Mouse (Mus musculus): ENCODE measurements around the gene Syt7. TPM values are rescaled to one million over a fixed set of nuclear protein-coding genes. Genes with fewer than 3 reads are reported as not detected.

The Syt7 gene
- polyA plus RNA-seq, 1 experiment from 2014 or later, result 3.0 TPM

DNA sequence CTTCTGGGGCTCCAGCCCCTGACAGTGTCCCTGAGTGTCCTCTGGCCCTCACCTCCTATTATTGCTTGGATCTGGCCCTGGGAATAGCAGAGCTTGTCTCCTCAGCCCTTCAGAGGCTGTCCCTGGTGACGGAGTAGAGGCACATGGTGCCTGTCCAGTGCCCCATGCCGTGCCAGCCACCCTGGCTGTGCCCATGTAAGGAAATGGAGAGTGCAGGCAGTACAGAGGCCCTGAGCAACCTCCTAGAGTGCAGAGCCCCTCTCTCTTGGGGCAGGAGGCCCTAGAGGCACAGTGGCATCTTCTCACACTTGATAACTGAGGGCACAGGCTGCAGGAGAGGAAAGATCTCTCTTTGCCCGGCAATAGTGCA lies 66.5 kb downstream of the Syt7 start:
- no peaks in the 10 kb centered on the region for H3K9me3 ChIP-seq (ENCODE audit: control insufficient read depth, low read length)
- H3K4me1 ChIP-seq (ENCODE audit: control insufficient read depth, insufficient read depth, low read length), result peaks cover 7% of the 10 kb centered on the region; the same call in 1 of the 2 replicates
- peaks cover 50% of the 10 kb centered on the region for H3K27me3 ChIP-seq (ENCODE audit: control insufficient read depth, insufficient read depth, low read length)
- WGBS, result 85% methylated on average over 3 of the region's 3 CpGs
- H3K27ac ChIP-seq (ENCODE audit: low read depth, low read length), result no peak overlapping the region
- no peak overlapping the region for H3K9ac ChIP-seq (ENCODE audit: low read length)
- DNase-seq (ENCODE audit: low spot score, missing footprints), result no peak
- H3K4me3 ChIP-seq (ENCODE audit: low read depth, low read length), result no peak overlapping the region
- no peak for ATAC-seq (ENCODE audit: low FRiP score)
- H3K4me2 ChIP-seq, result no peak overlapping the region
- no peaks in the 10 kb centered on the region for H3K36me3 ChIP-seq (ENCODE audit: control insufficient read depth, insufficient read depth, low read length)

DNA sequence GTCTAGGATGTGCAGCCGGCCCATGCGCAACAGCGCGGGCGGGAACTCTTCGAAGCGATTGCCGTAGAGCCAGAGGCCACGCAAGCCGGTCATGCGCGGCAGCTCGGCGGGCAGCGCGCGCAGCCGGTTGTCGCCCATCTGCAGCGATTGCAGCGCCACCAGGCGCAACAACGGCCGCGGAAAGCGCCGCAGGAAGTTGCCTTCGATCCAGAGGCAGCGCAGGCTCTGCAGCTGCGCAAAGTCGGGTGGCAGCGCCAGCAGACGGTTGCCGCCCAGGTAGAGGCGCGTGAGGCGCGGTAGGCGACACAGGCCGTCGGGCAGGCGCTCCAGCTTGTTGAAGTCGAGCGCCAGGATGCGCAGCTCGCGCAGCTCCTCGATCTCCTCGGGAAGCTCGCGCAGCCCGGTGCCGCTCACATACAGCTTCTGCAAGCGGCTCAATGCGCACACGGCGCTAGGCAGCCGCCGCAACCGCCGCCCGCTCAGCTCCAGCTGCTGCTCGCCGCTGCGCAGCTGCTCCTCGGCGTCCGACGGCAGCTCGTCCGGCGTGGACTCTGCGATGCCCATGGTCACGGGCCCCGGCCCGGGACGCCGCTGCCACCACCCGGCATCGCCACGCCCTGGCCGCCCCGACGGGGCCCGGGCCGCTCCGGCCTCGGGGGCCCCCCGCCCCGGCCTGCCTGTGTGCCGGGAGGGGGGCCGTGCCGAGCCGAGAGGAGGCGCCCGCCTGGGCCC lies 68.0 kb downstream of the Syt7 start, which contains the start of gene Lrrc10b:
Lrrc10b (minus strand) TSS at position 722 of the 732 bp plus-strand sequence.
- Histone ChIP-seq H3K9me3 (ENCODE audit: control insufficient read depth, low read length) (no peaks in the 10 kb centered on the region), H3K4me1 (ENCODE audit: control insufficient read depth, insufficient read depth, low read length) (peaks cover 11% of the 10 kb centered on the region; the same call in 1 of the 2 replicates), H3K27me3 (ENCODE audit: control insufficient read depth, insufficient read depth, low read length) (peaks cover 53% of the 10 kb centered on the region), H3K27ac (ENCODE audit: low read depth, low read length) (no peak within 1 kb of the TSS), H3K4me3 (ENCODE audit: low read depth, low read length) (peak within 1 kb of the TSS; percentile 53), H3K9ac (ENCODE audit: low read length) (peak within 1 kb of the TSS; percentile 52), H3K36me3 (ENCODE audit: control insufficient read depth, insufficient read depth, low read length) (no peaks in the 10 kb centered on the region), H3K4me2 (peak within 1 kb of the TSS; percentile 92)
- ATAC-seq (ENCODE audit: low FRiP score) (peak; percentile 66), DNase-seq (ENCODE audit: low spot score, missing footprints) (peak; percentile 97)
- WGBS, result under 1% methylated on average over 91 of the region's 96 CpGs

DNA sequence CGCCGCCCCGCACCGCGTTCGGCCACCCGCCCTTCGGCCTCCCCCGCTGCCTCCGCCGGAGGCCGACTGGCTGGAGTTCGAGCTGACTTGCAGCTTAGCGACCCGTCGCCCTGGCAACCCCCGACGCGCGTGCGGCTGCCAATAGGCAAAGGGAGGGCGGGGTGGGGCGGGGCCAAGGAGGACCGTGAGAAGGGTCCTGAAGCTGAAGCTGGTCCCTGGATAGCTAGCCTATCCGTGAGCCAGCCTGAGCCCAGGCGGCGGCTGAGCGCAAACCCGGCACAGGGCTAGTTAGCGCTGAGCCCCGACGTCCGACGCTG lies 68.6 kb downstream of the Syt7 start:
- H3K4me1 ChIP-seq (ENCODE audit: control insufficient read depth, insufficient read depth, low read length), result peaks cover 11% of the 10 kb centered on the region; the same call in 1 of the 2 replicates
- ATAC-seq (ENCODE audit: low FRiP score), result peak; percentile 95
- under 1% methylated on average over 34 of the region's 34 CpGs for whole genome bisulfite sequencing
- H3K4me3 ChIP-seq (ENCODE audit: low read depth, low read length), result peak overlapping the region; percentile 53
- peak overlapping the region; percentile 52 for H3K9ac ChIP-seq (ENCODE audit: low read length)
- H3K36me3 ChIP-seq (ENCODE audit: control insufficient read depth, insufficient read depth, low read length), result no peaks in the 10 kb centered on the region
- H3K4me2 ChIP-seq, result peak overlapping the region; percentile 92
- no peaks in the 10 kb centered on the region for H3K9me3 ChIP-seq (ENCODE audit: control insufficient read depth, low read length)
- H3K27ac ChIP-seq (ENCODE audit: low read depth, low read length), result no peak overlapping the region
- DNase-seq (ENCODE audit: low spot score, missing footprints), result peak; percentile 98
- H3K27me3 ChIP-seq (ENCODE audit: control insufficient read depth, insufficient read depth, low read length), result peaks cover 56% of the 10 kb centered on the region

DNA sequence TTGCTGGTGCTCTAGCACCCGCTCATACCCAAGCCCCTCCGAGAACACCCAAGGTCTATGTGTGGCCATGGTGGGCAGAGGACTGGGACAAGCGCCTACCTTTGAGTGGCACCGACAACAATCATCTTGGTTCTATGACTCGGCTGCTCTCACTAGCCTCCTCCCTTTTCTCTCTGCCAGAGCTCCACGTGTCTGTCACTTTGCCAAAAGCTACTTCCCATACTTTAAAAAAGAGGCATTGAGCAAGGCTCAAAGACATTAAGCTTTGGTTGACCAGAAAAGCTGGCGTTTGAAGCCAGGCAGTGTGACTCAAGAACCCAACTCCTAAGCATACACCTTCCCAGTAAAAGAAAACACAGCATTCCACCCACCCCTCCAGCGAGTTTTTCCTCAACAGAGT lies 69.2 kb downstream of the Syt7 start:
- H3K9ac ChIP-seq (ENCODE audit: low read length), result no peak overlapping the region
- peak overlapping the region; percentile 9; the same call in 1 of the 2 replicates for H3K4me3 ChIP-seq (ENCODE audit: low read depth, low read length)
- no peak; the same call in 1 of the 2 replicates for ATAC-seq (ENCODE audit: low FRiP score)
- no peak overlapping the region for H3K27ac ChIP-seq (ENCODE audit: low read depth, low read length)
- H3K27me3 ChIP-seq (ENCODE audit: control insufficient read depth, insufficient read depth, low read length), result peaks cover 57% of the 10 kb centered on the region
- peaks cover 11% of the 10 kb centered on the region; the same call in 1 of the 2 replicates for H3K4me1 ChIP-seq (ENCODE audit: control insufficient read depth, insufficient read depth, low read length)
- peak; percentile 86 for DNase-seq (ENCODE audit: low spot score, missing footprints)
- WGBS, result 32% methylated on average over 8 of the region's 8 CpGs
- no peaks in the 10 kb centered on the region for H3K9me3 ChIP-seq (ENCODE audit: control insufficient read depth, low read length)
- peak overlapping the region; percentile 92 for H3K4me2 ChIP-seq
- H3K36me3 ChIP-seq (ENCODE audit: control insufficient read depth, insufficient read depth, low read length), result no peaks in the 10 kb centered on the region

DNA sequence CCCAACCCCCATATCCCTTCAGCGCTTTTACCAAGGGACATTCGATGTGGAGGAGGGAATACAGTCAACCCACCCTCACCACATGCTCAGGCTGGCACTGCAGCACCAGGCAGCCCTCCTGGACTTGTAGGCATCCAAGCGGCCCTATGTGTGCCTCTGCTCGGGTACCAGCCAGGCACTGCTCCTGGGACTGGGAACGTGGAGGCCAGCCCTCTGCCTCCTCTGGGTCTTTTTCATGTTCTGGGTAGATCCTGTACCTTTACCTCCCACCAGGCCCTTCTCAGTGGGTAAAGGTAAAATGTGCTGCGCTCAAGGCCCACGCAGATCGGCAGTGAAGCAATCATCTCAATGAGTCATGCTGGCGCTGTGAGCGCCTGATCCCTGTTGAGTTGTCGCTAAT lies 71.0 kb downstream of the Syt7 start:
- H3K9ac ChIP-seq (ENCODE audit: low read length), result no peak overlapping the region
- ATAC-seq (ENCODE audit: low FRiP score) (no peak), DNase-seq (ENCODE audit: low spot score, missing footprints) (no peak)
- H3K4me2 ChIP-seq, result no peak overlapping the region
- H3K4me3 ChIP-seq (ENCODE audit: low read depth, low read length), result no peak overlapping the region
- H3K9me3 ChIP-seq (ENCODE audit: control insufficient read depth, low read length), result no peaks in the 10 kb centered on the region
- 42% methylated on average over 11 of the region's 11 CpGs for WGBS
- no peaks in the 10 kb centered on the region for H3K36me3 ChIP-seq (ENCODE audit: control insufficient read depth, insufficient read depth, low read length)
- no peak overlapping the region for H3K27ac ChIP-seq (ENCODE audit: low read depth, low read length)
- peaks cover 55% of the 10 kb centered on the region for H3K27me3 ChIP-seq (ENCODE audit: control insufficient read depth, insufficient read depth, low read length)
- H3K4me1 ChIP-seq (ENCODE audit: control insufficient read depth, insufficient read depth, low read length), result peaks cover 17% of the 10 kb centered on the region

DNA sequence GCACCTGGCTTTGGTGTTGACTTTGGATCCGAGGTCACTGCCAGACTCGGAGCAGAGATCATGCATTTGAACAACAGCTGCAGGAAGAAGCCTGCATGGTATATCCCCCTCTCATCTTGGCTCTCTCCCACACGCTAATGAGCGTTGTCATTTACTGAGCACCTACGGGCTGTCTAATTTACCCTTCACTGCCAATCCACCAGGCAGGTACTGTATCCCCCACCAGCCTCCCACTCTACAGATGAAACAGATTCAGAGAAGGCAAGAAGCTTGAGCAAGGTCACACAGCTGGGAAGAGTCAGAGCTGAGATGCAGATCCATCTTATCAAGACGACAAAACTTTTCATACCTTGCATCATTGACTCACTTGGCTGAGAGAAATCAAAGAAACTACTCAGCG lies 72.7 kb downstream of the Syt7 start:
- peaks cover 38% of the 10 kb centered on the region for H3K27me3 ChIP-seq (ENCODE audit: control insufficient read depth, insufficient read depth, low read length)
- H3K9me3 ChIP-seq (ENCODE audit: control insufficient read depth, low read length), result no peaks in the 10 kb centered on the region
- ATAC-seq (ENCODE audit: low FRiP score), result no peak
- no peak overlapping the region for H3K4me3 ChIP-seq (ENCODE audit: low read depth, low read length)
- 55% methylated on average over 7 of the region's 7 CpGs for WGBS
- DNase-seq (ENCODE audit: low spot score, missing footprints), result no peak
- H3K4me2 ChIP-seq, result no peak overlapping the region
- H3K4me1 ChIP-seq (ENCODE audit: control insufficient read depth, insufficient read depth, low read length), result peaks cover 17% of the 10 kb centered on the region
- no peak overlapping the region for H3K9ac ChIP-seq (ENCODE audit: low read length)
- no peak overlapping the region for H3K27ac ChIP-seq (ENCODE audit: low read depth, low read length)
- H3K36me3 ChIP-seq (ENCODE audit: control insufficient read depth, insufficient read depth, low read length), result no peaks in the 10 kb centered on the region

DNA sequence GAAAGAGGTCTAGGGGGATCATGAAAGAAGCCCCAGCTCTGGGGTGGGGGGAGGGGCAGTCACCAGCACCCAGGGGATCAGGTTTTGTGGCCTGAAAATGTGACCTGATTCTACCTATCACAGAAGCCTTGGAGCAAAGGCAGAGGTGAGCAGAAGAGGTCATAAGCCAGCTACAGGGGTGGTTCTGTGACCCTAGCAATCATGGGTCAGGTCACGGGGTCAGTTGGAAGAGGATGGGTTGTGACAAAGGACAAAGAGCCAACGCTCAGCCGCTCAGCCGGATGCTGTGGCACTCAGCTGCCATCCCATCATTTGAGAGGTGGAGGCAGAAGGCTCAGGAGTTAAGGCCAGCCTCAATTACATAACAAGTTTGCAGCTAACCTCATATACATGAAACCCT lies 75.5 kb downstream of the Syt7 start:
- no peak overlapping the region for H3K4me2 ChIP-seq
- no peaks in the 10 kb centered on the region for H3K9me3 ChIP-seq (ENCODE audit: control insufficient read depth, low read length)
- H3K36me3 ChIP-seq (ENCODE audit: control insufficient read depth, insufficient read depth, low read length), result no peaks in the 10 kb centered on the region
- ATAC-seq (ENCODE audit: low FRiP score) (no peak), DNase-seq (ENCODE audit: low spot score, missing footprints) (no peak)
- 0 out of 2 replicates have a peak overlapping the region, but pooled peaks have one; percentile 24 for H3K9ac ChIP-seq (ENCODE audit: low read length)
- 6% methylated on average over 4 of the region's 4 CpGs for WGBS
- peaks cover 14% of the 10 kb centered on the region for H3K27me3 ChIP-seq (ENCODE audit: control insufficient read depth, insufficient read depth, low read length)
- H3K4me1 ChIP-seq (ENCODE audit: control insufficient read depth, insufficient read depth, low read length), result peaks cover 15% of the 10 kb centered on the region
- no peak overlapping the region for H3K27ac ChIP-seq (ENCODE audit: low read depth, low read length)
- H3K4me3 ChIP-seq (ENCODE audit: low read depth, low read length), result no peak overlapping the region

DNA sequence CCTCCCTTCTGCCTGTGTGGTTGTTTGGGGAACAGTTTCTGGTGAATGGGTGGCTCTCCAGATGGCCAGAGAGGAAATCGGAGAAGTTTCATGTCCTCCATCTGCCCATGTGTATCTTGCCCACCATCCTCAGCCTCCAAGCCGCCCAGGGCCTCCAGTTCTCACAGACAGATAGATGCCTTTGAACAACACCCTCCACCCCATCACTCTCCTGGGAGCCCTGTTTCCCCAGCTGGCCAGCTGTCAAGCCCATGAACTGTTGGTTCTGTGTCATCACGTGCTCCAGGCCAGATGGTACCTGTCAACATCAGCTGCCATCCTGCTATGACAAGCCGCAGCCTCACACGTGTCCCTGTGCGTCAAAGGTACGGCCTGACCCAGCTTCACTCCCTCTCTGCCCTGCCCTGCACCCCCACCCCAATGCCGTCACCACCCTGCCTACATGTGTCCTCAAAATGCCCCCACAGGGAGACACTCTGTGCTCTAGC lies 80.3 kb downstream of the Syt7 start:
- Histone ChIP-seq H3K9ac (ENCODE audit: low read length) (no peak overlapping the region), H3K27me3 (ENCODE audit: control insufficient read depth, insufficient read depth, low read length) (no peaks in the 10 kb centered on the region)
- no peak for ATAC-seq (ENCODE audit: low FRiP score)

DNA sequence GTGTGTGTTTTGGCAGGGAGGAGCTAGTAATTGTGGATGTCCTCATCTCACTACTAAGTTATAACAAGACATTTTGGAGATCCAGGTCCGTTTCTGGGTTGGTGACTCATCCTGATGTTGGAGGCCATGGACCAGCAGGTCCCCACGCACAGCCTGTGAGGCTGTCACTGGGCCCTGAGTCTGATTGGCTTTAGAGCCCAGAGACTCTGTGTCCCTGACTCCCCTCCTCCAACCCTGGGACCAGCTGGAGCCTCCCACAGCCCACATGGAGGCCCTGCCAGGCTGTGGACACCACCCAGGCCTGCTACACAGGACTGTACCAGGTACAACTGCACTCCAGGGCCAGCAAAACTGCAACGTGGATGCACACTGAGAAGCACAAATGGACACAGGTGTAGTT lies 84.1 kb downstream of the Syt7 start:
- 79% methylated on average over 3 of the region's 3 CpGs for WGBS
- H3K4me3 ChIP-seq (ENCODE audit: low read depth, low read length), result no peak overlapping the region
- peaks cover 3% of the 10 kb centered on the region; the same call in 1 of the 2 replicates for H3K4me1 ChIP-seq (ENCODE audit: control insufficient read depth, insufficient read depth, low read length)
- no peak for DNase-seq (ENCODE audit: low spot score, missing footprints)
- no peak overlapping the region for H3K9ac ChIP-seq (ENCODE audit: low read length)
- no peaks in the 10 kb centered on the region for H3K36me3 ChIP-seq (ENCODE audit: control insufficient read depth, insufficient read depth, low read length)
- ATAC-seq (ENCODE audit: low FRiP score), result no peak
- no peak overlapping the region for H3K4me2 ChIP-seq
- H3K27ac ChIP-seq (ENCODE audit: low read depth, low read length), result no peak overlapping the region
- H3K9me3 ChIP-seq (ENCODE audit: control insufficient read depth, low read length), result no peaks in the 10 kb centered on the region
- H3K27me3 ChIP-seq (ENCODE audit: control insufficient read depth, insufficient read depth, low read length), result no peaks in the 10 kb centered on the region

More for the DNA sequence above, 80.3 kb downstream of the Syt7 start:
- H3K36me3 ChIP-seq (ENCODE audit: control insufficient read depth, insufficient read depth, low read length), result no peaks in the 10 kb centered on the region
- no peak for DNase-seq (ENCODE audit: low spot score, missing footprints)
- H3K9me3 ChIP-seq (ENCODE audit: control insufficient read depth, low read length), result no peaks in the 10 kb centered on the region
- H3K4me3 ChIP-seq (ENCODE audit: low read depth, low read length), result no peak overlapping the region
- WGBS, result 71% methylated on average over 8 of the region's 8 CpGs
- H3K27ac ChIP-seq (ENCODE audit: low read depth, low read length), result no peak overlapping the region
- peaks cover 7% of the 10 kb centered on the region for H3K4me1 ChIP-seq (ENCODE audit: control insufficient read depth, insufficient read depth, low read length)
- no peak overlapping the region for H3K4me2 ChIP-seq

Measured in midbrain, embryonic 11.5 days (tissue).